Mouse (Mus musculus) bone marrow macrophage, adult 2 months (primary cell): Measurements from ENCODE around the gene 1700011L22Rik. TPM values are rescaled to one million over a fixed set of nuclear protein-coding genes. Genes with fewer than 3 reads are reported as not detected.

Source experiments
- H3K27ac ChIP-seq: 2 replicates; pipeline ENCODE4 v1.5.1; 2012; ENCODE audit warnings: low read depth, low read length; ENCODE audit not compliant: insufficient read depth
- H3K4me1 ChIP-seq: 2 replicates; pipeline ENCODE4 v1.6.1; 2012; ENCODE audit warnings: low read length; ENCODE audit not compliant: control insufficient read depth, insufficient read depth
- H3K4me3 ChIP-seq: 2 replicates; pipeline ENCODE4 v1.5.1; 2012; ENCODE audit warnings: mild to moderate bottlenecking, low read length, moderate library complexity; ENCODE audit not compliant: insufficient read depth
- CTCF ChIP-seq: IDR thresholded peaks from 2 replicates; pipeline ENCODE4 v1.5.1; 2012; ENCODE audit warnings: low read depth, mild to moderate bottlenecking, low read length, moderate library complexity
- POLR2A ChIP-seq: IDR thresholded peaks from 2 replicates; pipeline ENCODE4 v1.6.1; 2012; ENCODE audit warnings: mild to moderate bottlenecking, low read depth, low read length, borderline replicate concordance
- polyA plus RNA-seq: library from polyadenylated mRNA; stranded (reverse); fragments of >200 nt; gene quantifications from 2 replicates; pipeline ENCODE4 v1.2.4, GENCODE M21; 2012; ENCODE audit not compliant: missing spikeins, insufficient read depth, insufficient read length

The 1700011L22Rik gene
- polyA plus RNA-seq, result not detected in 2 replicates

DNA sequence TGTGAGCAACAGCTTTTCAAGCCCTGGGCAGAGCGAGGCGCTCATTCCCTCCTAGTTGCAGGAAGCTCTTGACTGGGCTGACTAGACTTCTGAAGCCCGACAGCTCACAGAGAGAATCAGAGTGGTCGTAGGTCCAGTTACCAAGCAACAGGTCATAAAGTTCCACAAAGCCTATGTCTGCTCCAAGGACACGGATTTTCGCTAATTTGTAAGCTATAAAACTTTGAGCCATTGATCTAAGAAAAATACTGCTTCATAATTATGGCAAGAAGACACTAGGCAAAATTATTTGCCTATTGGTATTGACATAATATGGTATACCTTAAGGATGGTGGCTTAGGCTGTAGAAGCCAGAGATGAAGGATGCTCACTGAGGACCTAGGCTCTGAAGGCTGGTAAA, at the start of gene 1700011L22Rik:
TSS of gene 1700011L22Rik (minus strand) at position 101 of the 400 bp plus-strand sequence.
- Histone ChIP-seq H3K4me3 (no peak within 1 kb of the TSS), H3K4me1 (peaks cover 3% of the 10 kb centered on the region), H3K27ac (no peak within 1 kb of the TSS)
- TF ChIP-seq CTCF (no peak), POLR2A (no peak)

DNA sequence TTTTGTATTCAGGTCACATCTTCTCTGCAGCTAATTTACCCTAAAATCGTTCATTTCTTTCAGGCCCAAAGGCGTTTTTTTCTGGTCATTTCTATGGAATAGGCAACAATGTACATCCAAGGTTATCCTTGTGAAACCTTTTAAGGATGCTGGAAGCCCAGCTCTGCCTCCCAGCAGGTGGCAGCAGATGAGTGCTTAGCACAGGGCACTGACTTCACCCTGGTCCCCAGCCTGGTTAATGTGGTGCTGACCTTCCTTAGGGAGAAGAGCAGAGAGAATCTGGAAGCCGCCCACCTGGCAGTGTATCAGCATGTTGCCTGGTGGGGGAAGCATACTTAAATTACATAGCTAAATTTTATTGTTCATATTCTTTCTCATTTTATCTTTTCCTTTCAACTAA, 49.4 kb upstream of the 1700011L22Rik start:
- no peak overlapping the region for H3K4me3 ChIP-seq
- TF ChIP-seq POLR2A (no peak), CTCF (peak; percentile 81)

GRCm38 (mm10) chr8:79295276-79296105, 47.1 kb upstream of the 1700011L22Rik start:
- Histone ChIP-seq H3K4me1 (peaks cover 9% of the 10 kb centered on the region), H3K4me3 (peak overlapping the region; percentile 73), H3K27ac (peak overlapping the region; percentile 48)
- no peak for TF ChIP-seq CTCF
- no peak for TF ChIP-seq POLR2A

More for the DNA sequence above, 49.4 kb upstream of the 1700011L22Rik start:
- H3K27ac ChIP-seq, result no peak overlapping the region
- H3K4me1 ChIP-seq, result peaks cover 10% of the 10 kb centered on the region

DNA sequence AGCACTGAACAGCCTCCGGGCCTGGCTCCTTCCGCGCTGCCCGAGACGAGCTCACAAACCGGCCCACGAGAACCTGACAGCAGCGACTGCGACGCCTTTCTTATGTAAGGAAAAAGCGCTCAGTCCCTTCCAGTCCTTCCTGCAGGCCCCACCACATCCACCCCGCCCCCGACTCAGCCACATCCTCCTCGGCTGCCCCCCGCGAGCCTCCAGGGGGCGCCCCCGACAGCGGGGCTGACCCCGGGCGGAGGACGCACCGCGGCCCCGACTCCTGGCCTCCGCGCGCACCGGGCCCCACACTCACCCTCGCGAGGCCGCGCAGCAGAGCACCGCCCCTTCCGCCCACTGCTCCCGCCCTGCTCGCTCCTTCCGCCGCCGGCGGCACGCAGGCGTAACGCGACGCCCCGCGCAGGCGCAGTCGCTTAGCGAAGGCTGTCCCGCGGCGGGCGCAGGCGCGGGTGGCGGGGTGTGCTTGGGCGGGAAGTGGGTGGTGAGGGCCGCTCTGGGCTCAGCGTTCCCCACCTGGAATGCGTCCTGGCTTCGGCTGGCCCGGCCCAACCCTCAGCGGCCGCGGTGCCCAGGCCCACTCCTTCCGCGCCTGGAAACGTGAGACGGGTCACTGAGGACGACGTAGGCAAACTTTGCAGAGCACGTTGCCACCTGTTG, 46.4 kb upstream of the 1700011L22Rik start, which contains the start of gene Mmaa:
TSS of gene Mmaa (minus strand) at position 328 of the 666 bp plus-strand sequence.
- Histone ChIP-seq H3K4me3 (peak within 1 kb of the TSS; percentile 84), H3K4me1 (peaks cover 11% of the 10 kb centered on the region)

DNA sequence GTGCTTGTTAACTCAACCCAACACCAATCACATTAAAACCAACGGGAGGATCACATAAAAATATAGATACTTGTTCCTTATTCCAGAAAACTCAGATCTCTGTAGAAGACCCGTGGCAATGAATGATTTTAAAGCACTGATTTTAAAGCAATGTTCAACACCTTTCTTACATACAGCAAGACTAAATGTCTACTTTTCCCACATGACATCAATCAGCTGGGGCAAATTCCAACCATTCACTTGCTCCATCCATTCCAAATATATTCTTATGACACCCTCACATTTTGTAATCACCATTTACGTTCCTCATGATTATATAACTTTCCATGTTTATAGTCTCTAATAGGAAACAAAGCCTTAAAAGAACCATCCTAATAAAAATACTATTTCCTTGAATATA, 45.5 kb upstream of the 1700011L22Rik start:
- no peak overlapping the region for H3K4me3 ChIP-seq
- H3K27ac ChIP-seq, result no peak overlapping the region

More for the DNA sequence above, 46.4 kb upstream of the 1700011L22Rik start, which contains the start of gene Mmaa:
- H3K27ac ChIP-seq, result peak within 1 kb of the TSS; percentile 82
- no peak for TF ChIP-seq CTCF
- TF ChIP-seq POLR2A, result peak; percentile 70; the same call in 1 of the 2 replicates

DNA sequence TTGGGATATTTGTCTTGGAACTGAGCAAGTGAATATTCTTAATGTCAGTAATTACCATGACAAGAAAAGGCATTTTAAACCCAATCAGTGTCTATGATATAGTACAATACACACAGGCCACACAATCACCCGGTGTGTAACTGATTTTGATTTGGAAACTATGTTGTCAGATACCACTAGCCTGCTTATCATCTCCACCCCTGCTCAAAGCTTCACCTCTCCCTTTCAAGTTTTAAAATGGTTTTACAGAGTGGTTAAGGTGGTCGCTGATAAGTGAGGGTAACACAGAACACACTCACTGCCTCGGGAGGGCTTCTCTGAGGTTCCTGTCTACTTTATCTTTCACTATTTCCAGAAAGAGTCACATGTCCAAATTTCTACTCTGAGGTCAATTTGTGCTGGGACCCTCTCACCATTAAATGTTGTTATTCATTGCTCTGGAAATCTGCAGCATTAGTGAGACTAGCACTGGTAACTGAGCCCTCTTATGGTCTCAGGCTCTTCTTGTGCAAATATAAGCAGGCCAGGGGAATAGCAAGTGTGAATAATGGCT, 44.4 kb upstream of the 1700011L22Rik start:
- no peak overlapping the region for H3K4me3 ChIP-seq
- peaks cover 15% of the 10 kb centered on the region for H3K4me1 ChIP-seq

More for the DNA sequence above, 45.5 kb upstream of the 1700011L22Rik start:
- peaks cover 15% of the 10 kb centered on the region for H3K4me1 ChIP-seq
- TF ChIP-seq POLR2A (no peak), CTCF (no peak)

DNA sequence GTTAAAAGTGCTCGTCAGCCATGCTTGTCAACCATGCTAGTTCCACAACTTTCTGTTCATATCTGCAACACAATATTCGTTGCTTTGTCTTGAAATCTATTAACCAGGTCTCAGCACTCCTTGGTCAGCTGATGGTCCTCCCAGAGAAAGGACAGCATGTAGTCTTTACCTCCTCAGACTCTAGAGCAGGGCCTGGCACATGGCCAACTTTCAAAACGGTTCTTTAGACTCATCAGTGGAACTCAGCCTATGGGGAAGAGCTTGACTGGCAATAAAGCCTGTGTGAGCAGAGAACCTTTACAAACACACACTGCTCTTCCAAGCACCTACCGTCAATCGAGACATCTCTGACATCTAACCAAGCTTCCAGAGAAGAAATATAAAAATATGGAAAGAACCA, 41.2 kb upstream of the 1700011L22Rik start:
- H3K27ac ChIP-seq, result no peak overlapping the region
- H3K4me3 ChIP-seq, result no peak overlapping the region
- H3K4me1 ChIP-seq, result peaks cover 18% of the 10 kb centered on the region
- no peak for TF ChIP-seq POLR2A
- TF ChIP-seq CTCF, result no peak

More for the DNA sequence above, 44.4 kb upstream of the 1700011L22Rik start:
- TF ChIP-seq POLR2A, result no peak
- no peak for TF ChIP-seq CTCF
- no peak overlapping the region for H3K27ac ChIP-seq

GRCm38 (mm10) chr8:79288681-79289080, 40.3 kb upstream of the 1700011L22Rik start:
- H3K27ac ChIP-seq, result no peak overlapping the region
- H3K4me1 ChIP-seq, result peaks cover 18% of the 10 kb centered on the region

GRCm38 (mm10) chr8:79288250-79288649, 39.9 kb upstream of the 1700011L22Rik start:
- Histone ChIP-seq H3K4me1 (peaks cover 15% of the 10 kb centered on the region), H3K27ac (no peak overlapping the region), H3K4me3 (no peak overlapping the region)
- TF ChIP-seq CTCF (no peak), POLR2A (no peak)

More at GRCm38 (mm10) chr8:79288681-79289080, 40.3 kb upstream of the 1700011L22Rik start:
- no peak overlapping the region for H3K4me3 ChIP-seq
- TF ChIP-seq POLR2A (no peak), CTCF (no peak)

DNA sequence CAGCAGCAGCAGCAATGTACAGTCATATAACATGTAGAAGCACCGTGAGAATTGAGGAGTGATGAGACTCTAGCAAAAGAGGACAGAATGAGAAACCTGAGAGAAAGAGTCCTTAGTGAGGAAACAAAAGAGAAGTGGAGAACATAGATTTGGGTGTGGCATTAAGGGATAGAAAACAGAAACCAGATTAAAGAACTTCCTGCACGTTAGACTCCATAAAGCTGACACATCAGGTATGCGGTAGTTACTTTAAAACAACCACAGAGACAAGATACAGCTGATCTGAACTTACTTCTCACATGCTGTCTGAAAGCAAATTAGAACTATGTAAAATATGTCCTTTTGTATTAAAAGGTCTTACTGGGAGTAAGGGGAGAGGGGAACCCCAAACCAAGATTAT, 38.1 kb upstream of the 1700011L22Rik start:
- no peak overlapping the region for H3K4me3 ChIP-seq
- peaks cover 9% of the 10 kb centered on the region for H3K4me1 ChIP-seq
- no peak overlapping the region for H3K27ac ChIP-seq
- TF ChIP-seq CTCF (no peak), POLR2A (no peak)
